Mouse (Mus musculus) kidney, postnatal 14 days (tissue): ENCODE data around the gene Syde1.

Source experiments
- DNase-seq: peaks from one replicate; pipeline ENCODE4 v3.0.0; 2022; ENCODE audit warnings: mixed read lengths

Gene Syde1

GRCm38 (mm10) chr10:78575105-78575632, 16.6 kb downstream of the Syde1 start:
- no peak for DNase-seq

- DNase-seq = peak; percentile 97
Observed at GRCm38 (mm10) chr10:78574250-78575104, 17.3 kb downstream of the Syde1 start, which contains the start of gene Ilvbl. Gene Ilvbl, plus strand, starts transcription at chr10:78574346.

- DNase-seq = no peak
Observed at GRCm38 (mm10) chr10:78573226-78573625, 18.5 kb downstream of the Syde1 start.

- DNase-seq = no peak
Observed at GRCm38 (mm10) chr10:78570897-78571296, 20.9 kb downstream of the Syde1 start.

- DNase-seq = no peak
Observed at GRCm38 (mm10) chr10:78570416-78570815, 21.3 kb downstream of the Syde1 start.

- no peak for DNase-seq
Observed at GRCm38 (mm10) chr10:78569686-78570085, 22.1 kb downstream of the Syde1 start.

GRCm38 (mm10) chr10:78569191-78569590, 22.6 kb downstream of the Syde1 start:
- no peak for DNase-seq

- no peak for DNase-seq
Observed at GRCm38 (mm10) chr10:78565070-78565469, 26.7 kb downstream of the Syde1 start.

- DNase-seq = peak; percentile 47
Observed at GRCm38 (mm10) chr10:78540943-78541342, 50.8 kb downstream of the Syde1 start.
